Mouse (Mus musculus) olfactory bulb, adult 2 months (tissue): Measurements from ENCODE around the gene Prkg1. TPM values are rescaled to one million over a fixed set of nuclear protein-coding genes. Genes with fewer than 3 reads are reported as not detected.
A peak's percentile ranks its signal among the peaks of the same experiment; 100 is the strongest.

Source experiments
- H3K27ac ChIP-seq: fragments of 200-500 bp; 2 replicates; pipeline ENCODE4 v1.5.1; 2012; ENCODE audit warnings: low read depth, low read length; ENCODE audit not compliant: insufficient read depth
- H3K4me1 ChIP-seq: fragments of 200-500 bp; 2 replicates; pipeline ENCODE4 v1.6.1; 2012; ENCODE audit warnings: low read length; ENCODE audit not compliant: control insufficient read depth, insufficient read depth
- H3K4me3 ChIP-seq: fragments of 200-500 bp; 2 replicates; pipeline ENCODE4 v1.5.1; 2012; ENCODE audit warnings: mild to moderate bottlenecking, low read depth, low read length, moderate library complexity; ENCODE audit not compliant: insufficient read depth
- CTCF ChIP-seq: fragments of 200-500 bp; IDR thresholded peaks from 2 replicates; pipeline ENCODE4 v1.5.1; 2012; ENCODE audit warnings: low read depth, mild to moderate bottlenecking, low read length, moderate library complexity; ENCODE audit not compliant: insufficient read depth
- POLR2A ChIP-seq: fragments of 200-500 bp; IDR thresholded peaks from 2 replicates; pipeline ENCODE4 v1.6.1; 2012; ENCODE audit warnings: mild to moderate bottlenecking, low read depth, low read length, moderate library complexity; ENCODE audit not compliant: insufficient read depth
- WGBS: fragments of 180-500 bp; shearing (Covaris S2); methylation state at CpG from one replicate; pipeline ENCODE4 v1.1.7; 2018; 5-methylcytosine and 5-hydroxymethylcytosine counted together
- polyA plus RNA-seq: library from polyadenylated mRNA; stranded (reverse); fragments of >200 nt; gene quantifications from 2 replicates; pipeline ENCODE4 v1.2.4, GENCODE M21; 2012; ENCODE audit warnings: low replicate concordance; ENCODE audit not compliant: missing spikeins, insufficient read depth, insufficient read length

The Prkg1 gene
- polyA plus RNA-seq, 1 experiment, result not detected

GRCm38 (mm10) chr19:31336381-31336780 lies 428.5 kb downstream of the Prkg1 start:
- H3K27ac ChIP-seq, result no peak overlapping the region
- WGBS, result 48% methylated on average over 3 of the region's 3 CpGs
- TF ChIP-seq POLR2A (no peak), CTCF (no peak)
- no peaks in the 10 kb centered on the region for H3K4me1 ChIP-seq
- no peak overlapping the region for H3K4me3 ChIP-seq

- Histone ChIP-seq H3K27ac (no peak overlapping the region), H3K4me3 (no peak overlapping the region), H3K4me1 (no peaks in the 10 kb centered on the region)
- 52% methylated on average over 5 of the region's 5 CpGs for WGBS
- no peak for TF ChIP-seq CTCF
- no peak for TF ChIP-seq POLR2A
Observed at GRCm38 (mm10) chr19:31329893-31330292, 434.9 kb downstream of the Prkg1 start.

DNA sequence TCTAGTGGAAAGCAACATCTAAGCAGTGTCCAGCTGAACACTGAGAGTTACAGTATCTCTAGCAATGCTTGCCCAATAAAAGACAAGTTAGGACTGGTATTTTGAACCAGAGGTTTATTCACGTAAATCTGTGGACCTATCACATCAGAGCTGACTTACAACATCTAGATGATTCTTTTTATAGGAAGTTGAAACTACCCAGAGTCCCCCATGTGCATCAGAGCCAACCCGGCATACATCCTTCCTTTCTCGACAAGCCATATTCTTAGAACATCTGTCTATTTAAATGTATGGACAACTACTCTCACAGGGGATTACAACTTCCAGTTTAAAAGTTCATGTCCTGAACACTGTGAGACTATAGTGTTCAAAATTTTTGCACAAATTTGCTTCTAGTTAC lies 460.1 kb downstream of the Prkg1 start:
- Histone ChIP-seq H3K4me3 (no peak overlapping the region), H3K4me1 (no peaks in the 10 kb centered on the region), H3K27ac (no peak overlapping the region)
- no peak for TF ChIP-seq POLR2A
- TF ChIP-seq CTCF, result no peak
- WGBS, result 95% methylated on average over 3 of the region's 3 CpGs

DNA sequence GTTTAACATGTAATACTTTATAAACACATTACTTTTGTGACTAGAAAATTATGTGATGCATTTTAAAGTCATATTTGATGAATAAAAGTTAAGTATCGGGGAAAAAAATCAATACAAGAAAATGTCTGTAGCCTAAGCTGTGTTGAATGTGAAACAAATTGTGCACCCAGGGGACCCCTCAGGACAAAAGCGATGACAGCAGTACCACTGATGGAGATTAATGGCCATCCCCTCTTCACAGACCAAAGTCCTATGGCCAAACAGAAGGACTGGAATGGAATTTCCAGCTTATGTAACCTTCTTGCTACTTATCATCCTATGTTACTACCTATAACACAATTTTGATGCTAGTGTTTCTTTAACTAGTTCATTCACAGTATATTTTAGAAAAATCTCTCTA lies 473.6 kb downstream of the Prkg1 start:
- Histone ChIP-seq H3K4me1 (0 out of 2 replicates have a peak, but pooled peaks cover 2% of the 10 kb centered on the region), H3K4me3 (no peak overlapping the region), H3K27ac (no peak overlapping the region)
- WGBS, result 90% methylated on average over 2 of the region's 2 CpGs
- no peak for TF ChIP-seq POLR2A
- TF ChIP-seq CTCF, result no peak

DNA sequence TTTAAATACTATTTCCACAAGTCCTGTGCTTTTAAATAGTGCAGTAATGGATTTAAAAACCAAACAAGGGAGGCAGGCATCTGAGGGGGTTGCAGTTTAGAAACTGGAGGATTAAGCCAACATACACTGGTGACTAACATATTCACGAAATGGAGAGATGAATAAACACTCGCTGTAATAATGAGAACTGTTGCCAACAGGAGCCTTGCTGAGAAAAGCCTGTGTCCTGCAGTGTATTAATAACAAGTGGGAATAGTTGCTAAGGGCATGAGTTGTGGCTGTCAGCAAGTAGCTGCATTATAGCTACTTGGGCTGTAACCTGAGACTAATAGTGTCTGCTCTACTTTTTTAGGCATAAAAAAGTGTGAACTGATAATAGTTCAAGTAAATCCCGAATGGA lies 480.3 kb downstream of the Prkg1 start:
- Histone ChIP-seq H3K4me1 (0 out of 2 replicates have a peak, but pooled peaks cover 2% of the 10 kb centered on the region), H3K4me3 (no peak overlapping the region), H3K27ac (peak overlapping the region; percentile 51; the same call in 1 of the 2 replicates)
- WGBS, result 10% methylated on average over 3 of the region's 3 CpGs
- TF ChIP-seq POLR2A, result no peak
- TF ChIP-seq CTCF, result no peak

- Histone ChIP-seq H3K27ac (peak overlapping the region; percentile 51; the same call in 1 of the 2 replicates), H3K4me3 (no peak overlapping the region), H3K4me1 (0 out of 2 replicates have a peak, but pooled peaks cover 2% of the 10 kb centered on the region)
- WGBS, result 57% methylated on average over 7 of the region's 7 CpGs
- no peak for TF ChIP-seq POLR2A
- TF ChIP-seq CTCF, result no peak
Observed at GRCm38 (mm10) chr19:31284126-31284525, 480.7 kb downstream of the Prkg1 start.

GRCm38 (mm10) chr19:31283617-31284016 lies 481.2 kb downstream of the Prkg1 start:
- 48% methylated on average over 2 of the region's 2 CpGs for WGBS
- no peak overlapping the region for H3K27ac ChIP-seq
- no peak overlapping the region for H3K4me3 ChIP-seq
- TF ChIP-seq CTCF (no peak), POLR2A (no peak)
- 0 out of 2 replicates have a peak, but pooled peaks cover 2% of the 10 kb centered on the region for H3K4me1 ChIP-seq

GRCm38 (mm10) chr19:31279797-31280486 lies 484.9 kb downstream of the Prkg1 start:
- WGBS, result 68% methylated on average over 7 of the region's 7 CpGs
- TF ChIP-seq POLR2A (no peak), CTCF (no peak)
- no peak overlapping the region for H3K4me3 ChIP-seq
- no peaks in the 10 kb centered on the region for H3K4me1 ChIP-seq
- no peak overlapping the region for H3K27ac ChIP-seq

- TF ChIP-seq POLR2A (no peak), CTCF (no peak)
- WGBS, result 64% methylated on average over 1 of the region's 1 CpGs
- H3K27ac ChIP-seq, result no peak overlapping the region
- H3K4me1 ChIP-seq, result no peaks in the 10 kb centered on the region
- H3K4me3 ChIP-seq, result no peak overlapping the region
Observed at GRCm38 (mm10) chr19:31262438-31262837, 502.4 kb downstream of the Prkg1 start.

DNA sequence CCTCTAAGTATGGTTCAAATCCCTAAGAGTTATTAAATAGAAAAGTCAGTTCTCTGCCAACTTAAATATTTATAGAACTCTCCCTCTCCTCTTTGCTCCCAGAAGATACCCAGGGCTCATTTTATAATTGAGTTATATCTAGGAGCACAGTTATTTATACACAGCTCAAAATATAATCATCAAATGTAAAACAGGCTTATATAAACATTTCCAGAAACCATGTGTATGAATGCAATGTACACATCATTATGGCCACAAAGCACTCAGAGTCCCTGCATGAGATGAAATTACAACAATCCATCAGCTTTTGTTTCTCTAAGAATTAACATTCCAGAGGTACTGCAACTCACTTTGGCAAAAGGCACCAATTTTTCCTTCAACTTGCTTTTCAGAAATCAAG lies 504.3 kb downstream of the Prkg1 start:
- H3K27ac ChIP-seq, result no peak overlapping the region
- TF ChIP-seq POLR2A (no peak), CTCF (no peak)
- H3K4me1 ChIP-seq, result no peaks in the 10 kb centered on the region
- no peak overlapping the region for H3K4me3 ChIP-seq
